Mouse (Mus musculus) midbrain, postnatal 0 days (tissue): ENCODE measurements around the gene Sarnp. TPM values are rescaled to one million over a fixed set of nuclear protein-coding genes. Genes with fewer than 3 reads are reported as not detected.

Experiments
- ATAC-seq: fragments of 200-750 bp; cut with Nextera tagmentation; 2 replicates; pipeline ENCODE4 v1.8.0; 2017; ENCODE audit warnings: moderate number of reproducible peaks, mild to moderate bottlenecking, moderate TSS enrichment, moderate library complexity; ENCODE audit not compliant: low FRiP score
- DNase-seq: peaks from one replicate; pipeline ENCODE4 v3.0.0-alpha.2; 2015; ENCODE audit warnings: low spot score
- H3K27ac ChIP-seq: fragments of 300-500 bp; sonication (generic); 2 replicates; pipeline ENCODE4 v1.5.1; 2014; ENCODE audit warnings: low read depth, mild to moderate bottlenecking, low read length, mixed read lengths
- H3K27me3 ChIP-seq: fragments of 300-500 bp; sonication (generic); 2 replicates; pipeline ENCODE4 v1.6.1; 2014; ENCODE audit warnings: low read length, control low read depth, mixed read lengths; ENCODE audit not compliant: insufficient read depth
- H3K36me3 ChIP-seq: fragments of 300-500 bp; sonication (generic); 2 replicates; pipeline ENCODE4 v1.6.1; 2014; ENCODE audit warnings: low read length, control low read depth, mixed read lengths; ENCODE audit not compliant: insufficient read depth
- H3K4me1 ChIP-seq: fragments of 300-500 bp; sonication (generic); 2 replicates; pipeline ENCODE4 v1.6.1; 2014; ENCODE audit warnings: mild to moderate bottlenecking, control low read depth, antibody characterized with exemption, low read length, mixed read lengths; ENCODE audit not compliant: insufficient read depth
- H3K4me2 ChIP-seq: fragments of 300-500 bp; sonication (generic); 2 replicates; pipeline ENCODE4 v1.6.1; 2014; ENCODE audit warnings: low read depth, mild to moderate bottlenecking, low read length, mixed read lengths; ENCODE audit not compliant: poor library complexity, severe bottlenecking
- H3K4me3 ChIP-seq: fragments of 300-500 bp; sonication (generic); 2 replicates; pipeline ENCODE4 v1.5.1; 2014; ENCODE audit warnings: low read depth, mild to moderate bottlenecking, low read length, moderate library complexity
- H3K9ac ChIP-seq: fragments of 300-500 bp; sonication (generic); replicated peaks from 2 replicates; pipeline ENCODE4 v1.6.1; 2014; ENCODE audit warnings: mild to moderate bottlenecking, low read length, moderate library complexity, mixed read lengths; ENCODE audit not compliant: poor library complexity, severe bottlenecking
- H3K9me3 ChIP-seq: fragments of 300-500 bp; sonication (generic); 2 replicates; pipeline ENCODE4 v1.6.1; 2016; ENCODE audit warnings: low read length, control low read depth
- CTCF ChIP-seq: IDR thresholded peaks from 2 replicates; pipeline ENCODE4 v1.5.1; 2016; ENCODE audit warnings: antibody characterized with exemption, mild to moderate bottlenecking
- WGBS: fragments of 180-500 bp; shearing (Covaris S2); extraction: QIAGEN DNeasy Blood & Tissue Kit; methylation state at CpG from one replicate; pipeline ENCODE4 v1.1.7; 2014; 5-methylcytosine and 5-hydroxymethylcytosine counted together
- polyA plus RNA-seq: library from polyadenylated mRNA; unstranded; fragments of >200 nt; fragmentation: Nextera tagmentation; extraction: Ambion mirVana; gene quantifications from 2 replicates; pipeline ENCODE4 v1.2.1, GENCODE M21; 2015
- total RNA-seq: library from RNA; depleted of rRNA; stranded (reverse); fragments of >200 nt; gene quantifications from 2 replicates; pipeline ENCODE4 v1.2.3, GENCODE M21; 2014; rRNA removed

Gene Sarnp
- total and polyA plus RNA-seq, 2 experiments from 2014 or later: 36.8 to 120 TPM

DNA sequence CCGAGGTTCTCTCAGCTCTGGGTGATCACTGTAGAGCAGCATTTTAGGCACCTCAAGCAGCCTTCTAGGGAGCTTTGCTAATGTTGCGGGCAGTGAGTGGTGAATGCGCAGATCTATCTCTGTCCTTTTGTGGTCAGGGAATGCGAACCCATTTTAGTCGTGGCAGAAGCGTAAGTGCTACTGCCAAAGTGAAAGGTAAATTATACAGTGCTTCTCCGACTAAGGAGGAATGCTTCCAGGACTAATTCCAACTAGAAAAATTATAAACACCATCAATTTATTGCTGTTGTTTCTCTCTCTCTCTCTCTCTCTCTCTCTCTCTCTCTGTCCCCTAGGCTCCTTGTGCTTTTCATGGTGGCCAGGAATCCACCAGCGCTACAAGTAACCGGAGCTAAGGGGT lies 106.8 kb downstream of the Sarnp start, which contains the start of gene Bloc1s1:
Gene Bloc1s1 (minus strand): TSS at position 101 of the 400 bp plus-strand sequence.
- no peak for ATAC-seq
- Histone ChIP-seq H3K27me3 (no peaks in the 10 kb centered on the region), H3K4me1 (peaks cover 9% of the 10 kb centered on the region; the same call in 1 of the 2 replicates), H3K4me3 (peak within 1 kb of the TSS; percentile 63), H3K27ac (peak within 1 kb of the TSS; percentile 92), H3K36me3 (no peaks in the 10 kb centered on the region), H3K4me2 (peak within 1 kb of the TSS; percentile 64), H3K9me3 (no peaks in the 10 kb centered on the region), H3K9ac (peak within 1 kb of the TSS; percentile 80)
- 56% methylated on average over 9 of the region's 9 CpGs for WGBS
- TF ChIP-seq CTCF: no peak
- DNase-seq: no peak

Other genes with a start within 250 kb of the Sarnp start
- gene Erbb3, start 227.7 kb upstream of the Sarnp start, total RNA-seq: 1.1 and 1.2 TPM in 2 replicates
- 0.21 and 0.33 TPM in 2 replicates for gene Erbb3, start 227.7 kb upstream of the Sarnp start, polyA plus RNA-seq
- gene Rps26, start 190.6 kb upstream of the Sarnp start, total RNA-seq: 1,580 and 1,646 TPM in 2 replicates
- 382 and 398 TPM in 2 replicates for gene Rps26, start 190.6 kb upstream of the Sarnp start, polyA plus RNA-seq
- gene Ikzf4, start 171.3 kb upstream of the Sarnp start, total RNA-seq: 21.9 and 26.2 TPM in 2 replicates
- 16.8 and 17.9 TPM in 2 replicates for gene Ikzf4, start 171.3 kb upstream of the Sarnp start, polyA plus RNA-seq
- 11.5 and 15.7 TPM in 2 replicates for gene Suox, start 143.3 kb upstream of the Sarnp start, total RNA-seq
- 8.9 and 11.8 TPM in 2 replicates for gene Suox, start 143.3 kb upstream of the Sarnp start, polyA plus RNA-seq
- gene Rab5b, start 121.1 kb upstream of the Sarnp start, total RNA-seq: 129 and 131 TPM in 2 replicates
- gene Rab5b, start 121.1 kb upstream of the Sarnp start, polyA plus RNA-seq: 112 and 115 TPM in 2 replicates
- 0.76 and 3.4 TPM in 2 replicates for gene Pmel, start 113.1 kb upstream of the Sarnp start, total RNA-seq
- gene Pmel, start 113.1 kb upstream of the Sarnp start, polyA plus RNA-seq: 1.0 and 1.1 TPM in 2 replicates
- 7.8 and 11.1 TPM in 2 replicates for gene Cdk2, start 112.3 kb upstream of the Sarnp start, total RNA-seq
- 8.7 and 10.7 TPM in 2 replicates for gene Cdk2, start 112.3 kb upstream of the Sarnp start, polyA plus RNA-seq
- gene Dgka, start 72.5 kb upstream of the Sarnp start, total RNA-seq: 4.5 and 7.5 TPM in 2 replicates
- 4.9 and 5.1 TPM in 2 replicates for gene Dgka, start 72.5 kb upstream of the Sarnp start, polyA plus RNA-seq
- gene Pym1, start 69.4 kb upstream of the Sarnp start, total RNA-seq: 54.9 and 60.1 TPM in 2 replicates
- gene Pym1, start 69.4 kb upstream of the Sarnp start, polyA plus RNA-seq: 48.0 and 52.2 TPM in 2 replicates
- 1.3 and 1.8 TPM in 2 replicates for gene Mmp19, start 26.4 kb upstream of the Sarnp start, total RNA-seq
- 0.29 and 0.54 TPM in 2 replicates for gene Mmp19, start 26.4 kb upstream of the Sarnp start, polyA plus RNA-seq
- 31.4 and 39.4 TPM in 2 replicates for gene Dnajc14, start 13.3 kb upstream of the Sarnp start, total RNA-seq
- 34.6 and 37.7 TPM in 2 replicates for gene Dnajc14, start 13.3 kb upstream of the Sarnp start, polyA plus RNA-seq
- gene Tmem198b, start 13.0 kb upstream of the Sarnp start, total RNA-seq: 18.6 and 21.8 TPM in 2 replicates
- gene Tmem198b, start 13.0 kb upstream of the Sarnp start, polyA plus RNA-seq: 17.1 and 18.9 TPM in 2 replicates
- 6.9 and 11.1 TPM in 2 replicates for gene Ormdl2, start 4.3 kb downstream of the Sarnp start, total RNA-seq
- gene Ormdl2, start 4.3 kb downstream of the Sarnp start, polyA plus RNA-seq: 15.0 and 15.6 TPM in 2 replicates
- gene Gdf11, start 74.4 kb downstream of the Sarnp start, total RNA-seq: 16.9 and 22.4 TPM in 2 replicates
- gene Gdf11, start 74.4 kb downstream of the Sarnp start, polyA plus RNA-seq: 6.5 and 7.5 TPM in 2 replicates
- 16.6 and 28.6 TPM in 2 replicates for gene Cd63, start 83.7 kb downstream of the Sarnp start, total RNA-seq
- 231 and 238 TPM in 2 replicates for gene Cd63, start 83.7 kb downstream of the Sarnp start, polyA plus RNA-seq
- 8.8 and 10.5 TPM in 2 replicates for gene Rdh5, start 105.6 kb downstream of the Sarnp start, total RNA-seq
- 8.8 and 10.8 TPM in 2 replicates for gene Rdh5, start 105.6 kb downstream of the Sarnp start, polyA plus RNA-seq
- gene Bloc1s1, start 106.7 kb downstream of the Sarnp start, total RNA-seq: 87.8 and 100 TPM in 2 replicates
- 240 and 265 TPM in 2 replicates for gene Bloc1s1, start 106.7 kb downstream of the Sarnp start, polyA plus RNA-seq
- 18.9 and 23.3 TPM in 2 replicates for gene Itga7, start 116.5 kb downstream of the Sarnp start, total RNA-seq
- 13.6 and 14.0 TPM in 2 replicates for gene Itga7, start 116.5 kb downstream of the Sarnp start, polyA plus RNA-seq
- gene Mettl7b, start 143.7 kb downstream of the Sarnp start, total RNA-seq: not detected in 2 replicates
- not detected in 2 replicates for gene Mettl7b, start 143.7 kb downstream of the Sarnp start, polyA plus RNA-seq
- gene Olfr9, start 172.1 kb downstream of the Sarnp start, total RNA-seq: not detected in 2 replicates
- gene Olfr9, start 172.1 kb downstream of the Sarnp start, polyA plus RNA-seq: not detected in 2 replicates
- not detected in 2 replicates for gene Olfr763, start 193.5 kb downstream of the Sarnp start, total RNA-seq
- not detected in 2 replicates for gene Olfr763, start 193.5 kb downstream of the Sarnp start, polyA plus RNA-seq
- not detected in 2 replicates for gene Olfr764-ps1, start 222.6 kb downstream of the Sarnp start, total RNA-seq
- gene Olfr764-ps1, start 222.6 kb downstream of the Sarnp start, polyA plus RNA-seq: not detected in 2 replicates
- gene Olfr765, start 232.7 kb downstream of the Sarnp start, total RNA-seq: not detected in 2 replicates
- gene Olfr765, start 232.7 kb downstream of the Sarnp start, polyA plus RNA-seq: not detected in 2 replicates